Mouse (Mus musculus) heart, embryonic 11.5 days (tissue): Measurements from ENCODE around the gene Cerk. TPM values are rescaled to one million over a fixed set of nuclear protein-coding genes. Genes with fewer than 3 reads are reported as not detected.
"Not testable (repeated sequence)": the region's sequence is repeated elsewhere in the genome, so short reads cannot be mapped to it uniquely, and the experiment has no call there.

Source experiments
- ATAC-seq: fragments of 200-750 bp; cut with Nextera tagmentation; replicated peaks from 2 replicates; pipeline ENCODE4 v1.8.0; 2017; ENCODE audit warnings: moderate library complexity; ENCODE audit not compliant: insufficient number of reproducible peaks, low FRiP score, low TSS enrichment
- H3K27ac ChIP-seq: fragments of 300-500 bp; sonication (generic); 2 replicates; pipeline ENCODE4 v1.5.1; 2014; ENCODE audit warnings: mild to moderate bottlenecking, low read depth, low read length
- H3K27me3 ChIP-seq: fragments of 300-500 bp; sonication (generic); 2 replicates; pipeline ENCODE4 v1.6.1; 2014; ENCODE audit warnings: mild to moderate bottlenecking, low read length, mixed read lengths; ENCODE audit not compliant: control insufficient read depth, insufficient read depth
- H3K36me3 ChIP-seq: fragments of 300-500 bp; sonication (generic); 2 replicates; pipeline ENCODE4 v1.6.1; 2014; ENCODE audit warnings: mild to moderate bottlenecking, low read length, moderate library complexity, mixed read lengths; ENCODE audit not compliant: control insufficient read depth, insufficient read depth
- H3K4me1 ChIP-seq: fragments of 300-500 bp; sonication (generic); 2 replicates; pipeline ENCODE4 v1.6.1; 2014; ENCODE audit warnings: low read length; ENCODE audit not compliant: control insufficient read depth, insufficient read depth
- H3K4me2 ChIP-seq: fragments of 300-500 bp; sonication (generic); 2 replicates; pipeline ENCODE4 v1.6.1; 2014; ENCODE audit warnings: mild to moderate bottlenecking, moderate library complexity
- H3K4me3 ChIP-seq: fragments of 300-500 bp; sonication (generic); 2 replicates; pipeline ENCODE4 v1.5.1; 2014; ENCODE audit warnings: low read depth, low read length
- H3K9ac ChIP-seq: fragments of 300-500 bp; sonication (generic); 2 replicates; pipeline ENCODE4 v1.6.1; 2014; ENCODE audit warnings: mild to moderate bottlenecking, low read depth, low read length, moderate library complexity
- H3K9me3 ChIP-seq: fragments of 300-500 bp; sonication (generic); replicated peaks from 2 replicates; pipeline ENCODE4 v1.6.1; 2016; ENCODE audit warnings: low read length; ENCODE audit not compliant: control insufficient read depth
- WGBS: fragments of 180-500 bp; shearing (Covaris S2); extraction: QIAGEN DNeasy Blood & Tissue Kit; methylation state at CpG from one replicate; pipeline ENCODE4 v1.1.7; 2014; ENCODE audit not compliant: insufficient replicate concordance; 5-methylcytosine and 5-hydroxymethylcytosine counted together
- polyA plus RNA-seq: library from polyadenylated mRNA; unstranded; fragments of >200 nt; fragmentation: Nextera tagmentation; extraction: Ambion mirVana; gene quantifications from 2 replicates; pipeline ENCODE4 v1.2.1, GENCODE M21; 2014

The Cerk gene
- polyA plus RNA-seq, 1 experiment from 2014 or later = 10.1 TPM

DNA sequence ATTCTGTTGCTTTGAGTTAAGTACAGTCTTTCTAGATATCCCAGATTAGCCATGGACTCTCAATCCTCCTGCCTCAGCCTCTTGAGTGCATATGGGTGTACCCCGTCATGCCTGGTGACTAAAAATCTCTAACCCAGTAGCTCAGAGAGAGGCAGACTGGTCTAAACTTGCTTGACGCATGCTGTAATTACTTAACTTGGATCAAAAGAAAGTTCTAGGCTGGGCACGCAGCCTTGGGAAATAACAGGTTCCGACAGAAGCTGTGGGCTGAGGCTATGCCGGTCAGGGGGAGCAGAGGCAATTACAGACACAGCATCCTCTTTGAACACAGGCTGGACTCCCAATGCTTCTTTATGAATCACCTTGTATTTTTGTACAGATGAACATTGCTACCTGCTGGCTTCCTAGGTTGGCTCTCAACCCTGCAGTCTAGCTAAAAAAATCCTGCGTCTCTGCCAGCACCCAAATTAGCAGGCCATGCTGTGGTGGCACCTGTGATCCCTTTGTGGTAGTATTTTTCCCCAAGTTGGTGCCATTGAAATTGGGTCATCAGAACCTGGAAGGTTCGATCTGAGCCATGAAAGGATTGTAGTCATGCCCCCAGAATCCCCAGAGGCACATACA, 18.8 kb downstream of the Cerk start:
- Histone ChIP-seq H3K4me3 (no peak overlapping the region), H3K4me2 (no peak overlapping the region), H3K36me3 (no peaks in the 10 kb centered on the region), H3K4me1 (peaks cover 31% of the 10 kb centered on the region), H3K9ac (no peak overlapping the region), H3K27ac (no peak overlapping the region), H3K27me3 (no peaks in the 10 kb centered on the region), H3K9me3 (no peaks in the 10 kb centered on the region)
- ATAC-seq = no peak
- WGBS = 87% methylated on average over 7 of the region's 7 CpGs

DNA sequence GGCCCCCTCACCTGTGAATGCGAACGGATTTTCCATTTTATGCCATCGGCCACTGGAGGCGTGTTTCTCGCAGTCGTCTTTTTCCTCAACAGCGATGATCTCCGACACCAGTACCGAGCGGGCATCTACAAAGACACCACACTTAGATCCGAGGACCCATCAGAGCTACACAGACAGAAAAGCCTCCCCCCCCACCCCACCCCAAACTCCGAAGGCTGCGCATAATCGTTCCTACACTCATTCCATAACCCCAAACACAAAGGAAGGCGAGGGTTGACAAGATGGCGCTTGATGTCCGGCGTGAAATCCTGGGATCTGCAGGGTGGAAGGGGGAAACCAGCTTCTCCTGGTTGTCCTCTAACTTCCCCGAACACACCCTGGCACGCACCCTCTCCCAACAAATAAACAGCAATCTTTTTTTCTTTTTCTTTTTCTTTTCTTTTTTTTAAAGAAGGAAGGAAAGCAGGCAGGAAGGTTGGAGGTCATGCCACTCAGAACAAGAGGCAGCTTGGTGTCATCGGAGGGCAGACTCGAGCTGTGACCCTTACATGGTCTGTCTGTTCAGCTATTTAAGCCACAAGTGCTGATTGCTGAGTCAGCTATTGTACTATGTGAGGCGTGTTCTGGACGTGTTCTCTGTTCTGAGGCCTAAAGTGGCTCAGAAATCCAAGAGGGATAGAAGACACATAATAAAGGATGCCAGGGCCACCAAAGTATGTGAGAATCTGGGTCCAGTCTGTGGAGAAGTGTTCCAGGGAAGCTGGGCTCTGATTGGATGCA, 19.9 kb downstream of the Cerk start:
- Histone ChIP-seq H3K27me3 (no peaks in the 10 kb centered on the region), H3K9ac (no peak overlapping the region), H3K4me1 (peaks cover 27% of the 10 kb centered on the region), H3K27ac (no peak overlapping the region), H3K9me3 (no peaks in the 10 kb centered on the region), H3K4me2 (no peak overlapping the region), H3K36me3 (peaks cover 4% of the 10 kb centered on the region), H3K4me3 (no peak overlapping the region)
- 85% methylated on average over 24 of the region's 24 CpGs for WGBS
- ATAC-seq = no peak

DNA sequence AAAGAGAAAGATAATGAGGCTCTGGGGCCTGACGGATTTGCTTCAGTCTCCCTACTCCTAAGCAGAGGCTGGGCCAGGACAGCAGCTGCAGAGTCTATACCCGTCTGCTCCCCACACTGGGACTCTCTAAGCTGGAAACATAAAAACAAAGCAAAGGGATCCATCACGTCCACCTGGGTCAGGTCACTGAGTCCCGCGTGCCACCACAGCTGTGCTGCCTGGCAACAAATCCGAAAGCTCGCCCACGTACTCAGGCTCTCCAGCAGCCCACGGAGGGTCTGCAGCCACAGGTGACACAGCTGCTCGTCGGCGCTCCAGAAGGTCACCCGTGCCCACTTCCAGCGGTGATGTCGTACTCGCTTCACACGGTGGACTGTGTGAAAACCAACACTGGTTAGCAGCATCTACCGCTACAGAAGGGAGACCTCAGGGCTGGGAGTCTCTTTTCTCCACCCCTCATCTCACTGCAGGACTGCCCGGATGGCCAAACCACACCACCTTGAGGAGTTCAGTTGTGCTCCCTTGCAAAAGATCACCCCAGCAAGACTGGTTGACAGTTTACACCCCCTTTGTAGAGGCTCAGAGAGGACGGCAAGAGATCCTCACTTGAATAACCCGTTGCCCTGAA, 21.1 kb downstream of the Cerk start:
- Histone ChIP-seq H3K36me3 (peaks cover 4% of the 10 kb centered on the region), H3K9me3 (no peaks in the 10 kb centered on the region), H3K9ac (no peak overlapping the region), H3K27me3 (no peaks in the 10 kb centered on the region), H3K27ac (no peak overlapping the region), H3K4me3 (no peak overlapping the region), H3K4me2 (no peak overlapping the region), H3K4me1 (peaks cover 20% of the 10 kb centered on the region)
- no peak for ATAC-seq
- 78% methylated on average over 21 of the region's 21 CpGs for WGBS

DNA sequence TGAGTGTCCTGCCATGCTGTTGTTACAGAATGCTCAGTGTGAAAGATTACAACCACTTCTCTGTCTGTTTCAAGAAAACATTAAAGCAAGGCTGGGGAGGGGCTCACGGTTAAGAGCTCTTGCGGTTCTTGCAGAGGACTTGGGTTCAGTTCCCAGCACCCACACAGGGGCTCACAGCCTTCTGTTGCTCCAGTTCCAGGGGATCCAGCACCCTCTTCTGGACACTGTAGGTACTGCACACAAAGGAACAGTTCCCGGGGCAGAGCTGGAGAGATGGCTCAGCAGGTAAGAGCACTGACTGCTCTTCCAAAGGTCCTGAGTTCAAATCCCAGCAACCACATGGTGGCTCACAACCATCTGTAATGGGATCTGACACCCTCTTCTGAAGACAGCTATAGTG, 24.1 kb downstream of the Cerk start:
- H3K4me2 ChIP-seq, H3K36me3 ChIP-seq, H3K9ac ChIP-seq, ATAC-seq, H3K9me3 ChIP-seq, H3K4me3 ChIP-seq, H3K4me1 ChIP-seq, H3K27me3 ChIP-seq, H3K27ac ChIP-seq: not testable (repeated sequence)
- 92% methylated on average over 3 of the region's 3 CpGs for whole genome bisulfite sequencing

DNA sequence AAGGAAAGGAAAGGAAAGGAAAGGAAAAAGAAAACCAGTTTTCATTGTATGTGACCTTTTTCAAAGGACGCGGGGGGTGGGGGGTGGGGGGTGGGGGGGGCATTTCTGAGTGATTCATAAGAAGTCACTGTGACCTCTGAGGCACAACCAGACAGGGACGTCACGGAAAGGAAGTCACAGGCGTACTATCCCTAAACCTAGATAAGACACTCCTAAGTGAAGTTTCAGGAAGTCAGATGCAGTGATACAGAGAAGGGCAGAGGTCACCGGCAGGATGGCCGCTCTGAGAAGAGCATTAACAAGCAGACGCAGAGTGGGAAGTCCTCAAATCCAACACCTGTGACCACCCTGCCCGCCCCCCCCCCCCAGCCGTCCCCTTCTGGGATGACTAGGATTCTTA, 25.0 kb downstream of the Cerk start:
- 0 out of 2 replicates have a peak, but pooled peaks cover 6% of the 10 kb centered on the region for H3K4me1 ChIP-seq

DNA sequence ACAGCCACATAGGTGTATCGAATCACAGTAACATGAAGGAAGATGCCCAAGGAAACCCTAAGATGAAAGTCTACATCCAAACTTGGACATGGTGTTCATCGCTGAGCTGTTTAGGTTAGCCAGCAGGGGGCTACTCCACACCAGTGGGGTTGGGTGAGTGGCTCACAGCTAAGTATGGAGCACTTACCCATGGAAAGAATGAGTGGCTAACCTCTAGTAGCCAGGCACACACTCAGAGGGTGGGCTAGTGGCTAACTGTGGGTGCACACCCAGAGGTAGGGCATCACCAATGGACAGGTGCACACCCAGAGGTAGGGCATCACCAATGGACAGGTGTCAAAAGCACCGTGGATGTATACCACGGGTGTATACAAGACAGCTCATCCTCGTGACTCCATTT, 26.2 kb downstream of the Cerk start:
- no peak overlapping the region for H3K4me3 ChIP-seq
- no peaks in the 10 kb centered on the region for H3K27me3 ChIP-seq
- H3K36me3 ChIP-seq = peaks cover 10% of the 10 kb centered on the region
- no peak for ATAC-seq
- no peak overlapping the region for H3K4me2 ChIP-seq
- H3K4me1 ChIP-seq = 0 out of 2 replicates have a peak, but pooled peaks cover 6% of the 10 kb centered on the region
- H3K9ac ChIP-seq = no peak overlapping the region
- no peak overlapping the region for H3K27ac ChIP-seq
- no peaks in the 10 kb centered on the region for H3K9me3 ChIP-seq
- 81% methylated on average over 5 of the region's 5 CpGs for WGBS

More for the DNA sequence above, 25.0 kb downstream of the Cerk start:
- Histone ChIP-seq H3K9me3 (no peaks in the 10 kb centered on the region), H3K9ac (no peak overlapping the region), H3K4me2 (no peak overlapping the region), H3K27ac (no peak overlapping the region), H3K36me3 (peaks cover 8% of the 10 kb centered on the region), H3K4me3 (no peak overlapping the region), H3K27me3 (no peaks in the 10 kb centered on the region)
- no peak for ATAC-seq
- 39% methylated on average over 10 of the region's 10 CpGs for WGBS

DNA sequence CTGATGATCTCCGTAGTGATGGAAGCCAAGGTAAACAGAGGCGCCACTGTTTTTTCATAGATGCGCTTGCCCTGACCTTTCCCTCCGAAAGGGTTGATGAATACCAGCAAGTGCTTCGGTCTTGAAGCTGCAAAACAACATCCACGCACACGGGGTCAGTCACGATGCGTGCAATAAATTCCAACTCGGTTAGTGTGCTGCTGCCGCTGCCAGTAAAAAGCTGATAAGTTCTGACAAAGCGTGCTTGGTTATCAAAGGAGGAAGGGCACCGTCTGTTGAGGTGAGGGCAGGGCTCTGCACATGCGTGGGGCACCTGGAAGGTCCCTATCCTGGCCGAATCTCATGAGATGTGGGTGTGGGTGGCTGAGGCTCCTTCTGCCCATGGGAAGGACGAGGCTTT, 26.8 kb downstream of the Cerk start:
- H3K4me3 ChIP-seq = no peak overlapping the region
- no peaks in the 10 kb centered on the region for H3K9me3 ChIP-seq
- WGBS = 55% methylated on average over 16 of the region's 16 CpGs
- peaks cover 10% of the 10 kb centered on the region for H3K36me3 ChIP-seq
- ATAC-seq = no peak
- no peak overlapping the region for H3K9ac ChIP-seq
- 0 out of 2 replicates have a peak, but pooled peaks cover 6% of the 10 kb centered on the region for H3K4me1 ChIP-seq
- no peak overlapping the region for H3K27ac ChIP-seq
- no peaks in the 10 kb centered on the region for H3K27me3 ChIP-seq
- no peak overlapping the region for H3K4me2 ChIP-seq

DNA sequence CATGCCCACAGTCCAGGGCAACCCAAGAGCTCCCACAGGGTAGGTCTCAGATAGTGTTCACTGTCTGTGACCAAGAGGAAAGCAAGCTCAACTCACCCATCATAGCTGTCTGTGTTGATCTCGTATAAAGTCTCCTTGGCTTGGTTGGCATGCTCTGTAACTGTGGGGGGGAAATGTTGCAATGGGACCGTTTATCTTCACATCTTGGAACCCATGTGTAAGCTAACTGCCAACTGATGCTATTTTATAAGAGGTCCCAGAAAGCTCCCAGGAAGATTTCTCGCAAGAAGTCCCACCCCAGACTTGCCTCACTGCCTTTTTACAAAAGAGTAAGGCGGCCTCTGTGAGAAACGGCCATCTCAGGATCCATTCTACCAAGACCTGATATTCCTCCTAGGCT, 29.4 kb downstream of the Cerk start:
- H3K4me2 ChIP-seq = no peak overlapping the region
- H3K27ac ChIP-seq = no peak overlapping the region
- no peak overlapping the region for H3K4me3 ChIP-seq
- 0 out of 2 replicates have a peak, but pooled peaks cover 6% of the 10 kb centered on the region for H3K4me1 ChIP-seq
- 77% methylated on average over 5 of the region's 5 CpGs for WGBS
- H3K36me3 ChIP-seq = peaks cover 10% of the 10 kb centered on the region; the same call in 1 of the 2 replicates
- ATAC-seq = no peak
- no peaks in the 10 kb centered on the region for H3K27me3 ChIP-seq
- no peaks in the 10 kb centered on the region for H3K9me3 ChIP-seq
- H3K9ac ChIP-seq = no peak overlapping the region
